Mouse (Mus musculus): ENCODE measurements at regions not wholly inside any gene's neighbourhood (a gene's known extent, or its start where the extent isn't known, plus 50 kb on each side); places are given as distances from the start of the nearest gene placed in this dataset.

DNA sequence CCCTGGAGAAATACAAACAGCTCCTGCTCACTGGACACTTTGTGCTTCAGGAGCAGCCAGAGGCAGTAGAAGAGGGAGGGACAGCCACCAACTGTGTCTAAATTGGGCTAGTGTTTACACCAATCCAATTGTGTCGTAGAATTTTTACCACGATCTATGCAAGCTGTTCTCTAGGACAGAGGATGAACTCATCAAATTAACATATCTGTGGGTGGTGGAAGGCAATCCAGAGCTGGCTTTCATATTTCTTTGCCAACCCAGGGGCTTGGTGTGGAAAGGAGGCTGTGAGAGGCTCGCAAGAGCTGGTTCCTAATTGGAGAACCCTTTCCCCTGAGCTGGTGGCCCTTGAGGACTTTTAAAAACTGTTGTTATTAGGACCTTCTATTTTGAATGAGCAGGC lies 122.3 kb downstream of the Slc38a4 start:
- 54% methylated on average over 3 of the region's 3 CpGs for WGBS (ENCODE audit: insufficient replicate concordance)
- peaks cover 2% of the 10 kb centered on the region; the same call in 1 of the 2 replicates for H3K4me1 ChIP-seq (ENCODE audit: insufficient read depth)

DNA sequence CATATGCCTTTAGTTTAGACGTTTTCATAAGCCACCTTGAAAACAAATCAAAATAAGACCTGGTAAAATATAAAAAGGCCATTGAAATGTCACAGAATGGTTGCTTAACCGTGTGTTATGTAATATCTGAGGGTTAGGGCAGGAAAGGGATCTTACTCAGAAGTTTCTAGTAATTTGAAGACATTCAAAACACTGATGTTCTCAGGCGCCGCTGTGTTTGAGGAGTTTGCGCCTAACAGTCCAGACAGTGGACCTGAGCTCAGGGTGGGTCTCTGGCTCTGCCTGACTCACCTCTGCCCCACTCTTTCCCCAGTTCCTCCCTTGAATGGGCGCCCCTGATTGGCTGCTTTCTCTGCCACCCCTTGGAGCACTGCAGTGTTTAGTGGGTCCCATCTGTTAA lies 125.2 kb downstream of the Slc38a4 start:
- Histone ChIP-seq H3K9ac (replicated peaks) (no peak overlapping the region), H3K4me2 (ENCODE audit: low read depth, low read length) (no peak overlapping the region), H3K27me3 (ENCODE audit: insufficient read depth, low read length) (no peaks in the 10 kb centered on the region), H3K9me3 (ENCODE audit: low read length) (no peaks in the 10 kb centered on the region), H3K27ac (ENCODE audit: low read depth) (no peak overlapping the region), H3K36me3 (replicated peaks; ENCODE audit: insufficient read depth, low read length) (no peaks in the 10 kb centered on the region), H3K4me1 (ENCODE audit: insufficient read depth) (peaks cover 2% of the 10 kb centered on the region; the same call in 1 of the 2 replicates), H3K4me3 (ENCODE audit: low read depth, low read length) (no peak overlapping the region)
- DNase-seq: peak; percentile 16
- TF ChIP-seq CTCF (IDR thresholded peaks at IDR 0.05; ENCODE audit: low read depth) (no peak), EP300 (IDR thresholded peaks at IDR 0.05; ENCODE audit: low read depth) (no peak)
- ATAC-seq: no peak
- 64% methylated on average over 6 of the region's 6 CpGs for WGBS (ENCODE audit: insufficient replicate concordance)

More for the DNA sequence above, 122.3 kb downstream of the Slc38a4 start:
- TF ChIP-seq CTCF (IDR thresholded peaks at IDR 0.05; ENCODE audit: low read depth) (no peak), EP300 (IDR thresholded peaks at IDR 0.05; ENCODE audit: low read depth) (no peak)
- DNase-seq (peak; percentile 9), ATAC-seq (no peak)
- Histone ChIP-seq H3K27ac (ENCODE audit: low read depth) (no peak overlapping the region), H3K9me3 (ENCODE audit: low read length) (no peaks in the 10 kb centered on the region), H3K4me2 (ENCODE audit: low read depth, low read length) (no peak overlapping the region), H3K27me3 (ENCODE audit: insufficient read depth, low read length) (no peaks in the 10 kb centered on the region), H3K4me3 (ENCODE audit: low read depth, low read length) (no peak overlapping the region), H3K36me3 (replicated peaks; ENCODE audit: insufficient read depth, low read length) (no peaks in the 10 kb centered on the region), H3K9ac (replicated peaks) (no peak overlapping the region)

- Histone ChIP-seq H3K9me3 (ENCODE audit: low read length) (no peaks in the 10 kb centered on the region), H3K36me3 (replicated peaks; ENCODE audit: insufficient read depth, low read length) (no peaks in the 10 kb centered on the region), H3K4me2 (ENCODE audit: low read depth, low read length) (no peak overlapping the region), H3K27ac (ENCODE audit: low read depth) (no peak overlapping the region), H3K4me3 (ENCODE audit: low read depth, low read length) (no peak overlapping the region), H3K4me1 (ENCODE audit: insufficient read depth) (peaks cover 2% of the 10 kb centered on the region; the same call in 1 of the 2 replicates), H3K9ac (replicated peaks) (no peak overlapping the region), H3K27me3 (ENCODE audit: insufficient read depth, low read length) (no peaks in the 10 kb centered on the region)
- peak; percentile 9 for DNase-seq
- no peak for ATAC-seq
- WGBS (ENCODE audit: insufficient replicate concordance): 50% methylated on average over 4 of the region's 4 CpGs
- no peak for TF ChIP-seq EP300 (IDR thresholded peaks at IDR 0.05; ENCODE audit: low read depth)
- no peak for TF ChIP-seq CTCF (IDR thresholded peaks at IDR 0.05; ENCODE audit: low read depth)
These were observed 126.0 kb downstream of the Slc38a4 start for GRCm38 (mm10) chr15:96929788-96930187.

GRCm38 (mm10) chr15:96928692-96929091 lies 127.1 kb downstream of the Slc38a4 start:
- peak; percentile 33 for ATAC-seq
- Histone ChIP-seq H3K36me3 (replicated peaks; ENCODE audit: insufficient read depth, low read length) (no peaks in the 10 kb centered on the region), H3K27me3 (ENCODE audit: insufficient read depth, low read length) (no peaks in the 10 kb centered on the region), H3K9me3 (ENCODE audit: low read length) (no peaks in the 10 kb centered on the region), H3K9ac (replicated peaks) (no peak overlapping the region), H3K27ac (ENCODE audit: low read depth) (no peak overlapping the region), H3K4me1 (ENCODE audit: insufficient read depth) (peaks cover 2% of the 10 kb centered on the region; the same call in 1 of the 2 replicates), H3K4me3 (ENCODE audit: low read depth, low read length) (no peak overlapping the region), H3K4me2 (ENCODE audit: low read depth, low read length) (0 out of 2 replicates have a peak overlapping the region, but pooled peaks have one; percentile 2)
- WGBS (ENCODE audit: insufficient replicate concordance): 50% methylated on average over 4 of the region's 4 CpGs
- DNase-seq: peak; percentile 12
- TF ChIP-seq EP300 (IDR thresholded peaks at IDR 0.05; ENCODE audit: low read depth) (0 out of 2 replicates have a peak, but pooled peaks have one; percentile 15), CTCF (IDR thresholded peaks at IDR 0.05; ENCODE audit: low read depth) (no peak)

DNA sequence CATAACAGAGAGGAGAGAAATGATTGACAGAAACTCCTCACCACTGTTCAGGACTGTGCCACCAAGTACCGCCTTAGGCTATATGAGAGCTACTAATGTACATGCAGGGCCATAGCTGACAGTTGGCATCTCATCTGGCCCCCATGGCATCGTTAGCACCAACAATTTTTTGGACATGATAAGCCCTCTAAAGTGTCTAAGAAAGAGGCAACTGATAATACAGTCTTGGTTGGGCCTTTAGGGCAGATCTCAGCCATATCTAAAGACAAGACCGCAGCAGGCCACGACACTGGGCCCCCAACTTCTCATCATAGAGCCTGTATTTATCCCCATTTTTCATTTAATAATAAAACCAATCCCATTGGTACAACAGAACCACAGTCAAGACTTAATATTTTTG lies 128.1 kb downstream of the Slc38a4 start:
- ATAC-seq (no peak), DNase-seq (peak; percentile 5)
- Histone ChIP-seq H3K4me3 (ENCODE audit: low read depth, low read length) (no peak overlapping the region), H3K4me1 (ENCODE audit: insufficient read depth) (peaks cover 2% of the 10 kb centered on the region; the same call in 1 of the 2 replicates), H3K36me3 (replicated peaks; ENCODE audit: insufficient read depth, low read length) (no peaks in the 10 kb centered on the region), H3K9me3 (ENCODE audit: low read length) (no peaks in the 10 kb centered on the region), H3K27ac (ENCODE audit: low read depth) (no peak overlapping the region), H3K9ac (replicated peaks) (no peak overlapping the region), H3K27me3 (ENCODE audit: insufficient read depth, low read length) (no peaks in the 10 kb centered on the region), H3K4me2 (ENCODE audit: low read depth, low read length) (no peak overlapping the region)
- WGBS (ENCODE audit: insufficient replicate concordance): 60% methylated on average over 4 of the region's 4 CpGs
- TF ChIP-seq EP300 (IDR thresholded peaks at IDR 0.05; ENCODE audit: low read depth) (peak; percentile 53), CTCF (IDR thresholded peaks at IDR 0.05; ENCODE audit: low read depth) (no peak)

DNA sequence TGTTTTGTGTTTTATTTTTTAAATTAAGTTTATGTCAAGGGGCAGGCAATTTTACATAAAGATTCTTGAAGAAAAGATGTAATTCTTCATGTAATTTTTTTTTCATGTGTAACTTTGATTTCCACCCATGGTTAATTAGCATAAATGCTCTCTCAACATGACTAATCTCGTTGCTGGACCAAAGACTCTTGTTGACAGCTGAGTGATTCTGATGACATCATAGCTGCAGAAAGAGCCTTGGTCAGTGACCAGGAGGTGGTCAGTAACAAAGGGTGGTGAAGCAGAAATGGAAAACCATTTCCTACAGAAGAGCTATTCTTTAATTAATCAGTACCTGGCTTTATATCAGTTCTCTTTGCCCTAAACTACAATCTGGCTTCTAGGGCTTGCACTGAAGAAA lies 129.1 kb downstream of the Slc38a4 start:
- H3K4me2 ChIP-seq (ENCODE audit: low read depth, low read length): no peak overlapping the region
- H3K4me3 ChIP-seq (ENCODE audit: low read depth, low read length): no peak overlapping the region
- ATAC-seq (no peak), DNase-seq (no peak)
- H3K9me3 ChIP-seq (ENCODE audit: low read length): no peaks in the 10 kb centered on the region
- H3K4me1 ChIP-seq (ENCODE audit: insufficient read depth): peaks cover 2% of the 10 kb centered on the region; the same call in 1 of the 2 replicates
- no peaks in the 10 kb centered on the region for H3K27me3 ChIP-seq (ENCODE audit: insufficient read depth, low read length)
- no peaks in the 10 kb centered on the region for H3K36me3 ChIP-seq (replicated peaks; ENCODE audit: insufficient read depth, low read length)
- no peak overlapping the region for H3K27ac ChIP-seq (ENCODE audit: low read depth)
- WGBS (ENCODE audit: insufficient replicate concordance): 60% methylated on average over 1 of the region's 1 CpGs
- H3K9ac ChIP-seq (replicated peaks): no peak overlapping the region
- no peak for TF ChIP-seq CTCF (IDR thresholded peaks at IDR 0.05; ENCODE audit: low read depth)
- no peak for TF ChIP-seq EP300 (IDR thresholded peaks at IDR 0.05; ENCODE audit: low read depth)

DNA sequence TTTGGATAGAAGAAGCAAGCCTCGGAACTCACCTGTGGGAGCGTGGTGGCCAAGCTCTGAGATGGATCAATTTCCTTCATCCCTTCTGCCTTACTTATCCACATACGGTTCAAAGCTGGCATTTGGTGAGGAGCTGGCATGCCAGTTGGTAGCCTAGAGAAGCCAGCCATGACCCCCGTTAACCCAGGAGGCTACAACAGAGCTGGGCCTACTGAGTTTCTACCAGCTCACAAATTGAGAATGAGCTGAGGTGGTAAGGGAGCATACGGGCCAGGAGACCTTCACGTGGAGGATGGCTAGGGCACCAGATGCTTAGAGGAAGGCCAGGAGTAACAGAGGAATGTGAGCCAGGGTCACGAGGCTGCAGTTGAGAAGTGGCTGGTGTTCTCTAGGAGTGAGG lies 139.2 kb downstream of the Slc38a4 start:
- WGBS (ENCODE audit: insufficient replicate concordance): 80% methylated on average over 7 of the region's 7 CpGs
- no peak overlapping the region for H3K9ac ChIP-seq (replicated peaks)
- no peaks in the 10 kb centered on the region for H3K9me3 ChIP-seq (ENCODE audit: low read length)
- H3K36me3 ChIP-seq (replicated peaks; ENCODE audit: insufficient read depth, low read length): no peaks in the 10 kb centered on the region
- H3K4me1 ChIP-seq (ENCODE audit: insufficient read depth): no peaks in the 10 kb centered on the region
- ATAC-seq: no peak
- H3K27me3 ChIP-seq (ENCODE audit: insufficient read depth, low read length): no peaks in the 10 kb centered on the region
- no peak overlapping the region for H3K4me3 ChIP-seq (ENCODE audit: low read depth, low read length)
- no peak overlapping the region for H3K27ac ChIP-seq (ENCODE audit: low read depth)
- no peak overlapping the region for H3K4me2 ChIP-seq (ENCODE audit: low read depth, low read length)
- no peak for TF ChIP-seq CTCF (IDR thresholded peaks at IDR 0.05; ENCODE audit: low read depth)
- TF ChIP-seq EP300 (IDR thresholded peaks at IDR 0.05; ENCODE audit: low read depth): no peak
- DNase-seq: no peak

Data from liver, postnatal 0 days (tissue).